Mouse (Mus musculus): ENCODE results near the gene Eln.
A peak's percentile ranks its signal among the peaks of the same experiment; 100 is the strongest.

The Eln gene

GRCm38 (mm10) chr5:134746890-134747511 lies at the start of gene Eln:
Eln (minus strand) TSS chr5:134747323.
- DNase-seq (ENCODE audit: low spot score), result peak; percentile 26

- DNase-seq (ENCODE audit: low spot score), result no peak
These were observed 43.2 kb upstream of the Eln start for GRCm38 (mm10) chr5:134790080-134790995.

- peak; percentile 20 for DNase-seq (ENCODE audit: low spot score)
These were observed 41.1 kb upstream of the Eln start for GRCm38 (mm10) chr5:134788237-134788636.

GRCm38 (mm10) chr5:134785691-134786371 lies 38.7 kb upstream of the Eln start:
- DNase-seq (ENCODE audit: low spot score), result peak; percentile 14

GRCm38 (mm10) chr5:134783794-134784193 lies 36.7 kb upstream of the Eln start:
- DNase-seq (ENCODE audit: low spot score), result no peak

- no peak for DNase-seq (ENCODE audit: low spot score)
These were observed 33.8 kb upstream of the Eln start for GRCm38 (mm10) chr5:134780963-134781362.

GRCm38 (mm10) chr5:134780146-134780545 lies 33.0 kb upstream of the Eln start:
- DNase-seq (ENCODE audit: low spot score), result no peak

- DNase-seq (ENCODE audit: low spot score), result no peak
These were observed 29.4 kb upstream of the Eln start for GRCm38 (mm10) chr5:134776551-134776950.

GRCm38 (mm10) chr5:134772522-134772921 lies 25.4 kb upstream of the Eln start:
- DNase-seq (ENCODE audit: low spot score), result no peak

GRCm38 (mm10) chr5:134771750-134772149 lies 24.6 kb upstream of the Eln start:
- no peak for DNase-seq (ENCODE audit: low spot score)

GRCm38 (mm10) chr5:134769181-134769580 lies 22.1 kb upstream of the Eln start:
- no peak for DNase-seq (ENCODE audit: low spot score)

- no peak for DNase-seq (ENCODE audit: low spot score)
These were observed 18.3 kb upstream of the Eln start for GRCm38 (mm10) chr5:134765441-134765840.

- no peak for DNase-seq (ENCODE audit: low spot score)
These were observed 16.2 kb upstream of the Eln start for GRCm38 (mm10) chr5:134763326-134763725.

GRCm38 (mm10) chr5:134761409-134762124 lies 14.4 kb upstream of the Eln start:
- no peak for DNase-seq (ENCODE audit: low spot score)

GRCm38 (mm10) chr5:134756031-134756430 lies 8.9 kb upstream of the Eln start:
- no peak for DNase-seq (ENCODE audit: low spot score)

- DNase-seq (ENCODE audit: low spot score), result no peak
These were observed 7.0 kb upstream of the Eln start for GRCm38 (mm10) chr5:134754096-134754495.

GRCm38 (mm10) chr5:134750469-134750868 lies 3.3 kb upstream of the Eln start:
- DNase-seq (ENCODE audit: low spot score), result no peak

GRCm38 (mm10) chr5:134747947-134748618 lies 960 bp upstream of the Eln start:
- DNase-seq (ENCODE audit: low spot score), result peak; percentile 38

- no peak for DNase-seq (ENCODE audit: low spot score)
These were observed 380 bp upstream of the Eln start for GRCm38 (mm10) chr5:134747512-134747893.

GRCm38 (mm10) chr5:134746201-134746600 lies 922 bp downstream of the Eln start:
- no peak for DNase-seq (ENCODE audit: low spot score)

GRCm38 (mm10) chr5:134745801-134746200 lies 1.3 kb downstream of the Eln start:
- DNase-seq (ENCODE audit: low spot score), result no peak

- no peak for DNase-seq (ENCODE audit: low spot score)
These were observed 2.1 kb downstream of the Eln start for GRCm38 (mm10) chr5:134745000-134745399.

All from yolk sac, embryonic 10.5 days (tissue).